21 mouse cellular contexts compared by ENCODE assay signal in the genomic region with DNA sequence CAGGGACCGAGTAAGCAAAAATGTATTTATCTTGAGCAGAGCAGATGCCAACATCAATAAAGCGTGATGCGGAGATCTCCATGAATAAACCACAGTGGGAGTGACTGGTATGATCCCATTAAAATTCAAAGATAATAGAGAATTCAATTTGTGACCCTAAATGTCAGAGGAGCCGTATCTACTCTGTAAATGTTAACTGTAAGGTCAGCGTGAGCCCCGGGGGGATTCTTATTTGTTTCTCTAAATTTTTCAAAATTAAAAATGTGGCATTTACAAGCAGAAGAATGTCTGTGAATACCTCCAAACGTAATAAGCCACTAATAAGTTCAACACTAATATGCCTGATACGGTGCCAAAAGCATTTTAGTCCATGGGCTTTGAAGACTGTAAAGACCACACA.
DNase-seq lines count a peak whose midpoint lies in the region; ATAC-seq and TF ChIP-seq lines count a peak whose summit lies in the region.
"Had no signal": no experiment of that assay in that cellular context is flagged by ENCODE, and none has a peak within 500 bp of the region (broad histone marks: within the 10 kb centered on the region; RNA-seq: fewer than 3 reads in every experiment).

No protein-coding gene starts in this region.

- no peaks in the 10 kb centered on the region for H3K4me1 ChIP-seq in kidney, postnatal 0 days (replicated peaks; ENCODE audit: insufficient read depth, low read length)
- no peaks in the 10 kb centered on the region for H3K4me1 ChIP-seq in lung, embryonic 14.5 days (ENCODE audit: insufficient read depth)
- H3K4me1 ChIP-seq: embryonic facial prominence, embryonic 15.5 days; forebrain, embryonic 10.5 days; heart, embryonic 10.5 days had no signal

- ATAC-seq in kidney, postnatal 0 days (replicated peaks; ENCODE audit: low FRiP score, low read depth), result no peak
- ATAC-seq in lung, embryonic 14.5 days (ENCODE audit: insufficient read depth), result no peak
- ATAC-seq: forebrain, embryonic 16.5 days; hindbrain, embryonic 16.5 days had no signal

- no peak for TF ChIP-seq CTCF in kidney, postnatal 0 days (IDR thresholded peaks at IDR 0.05; ENCODE audit: low read depth)
- TF ChIP-seq CTCF in lung, embryonic 14.5 days (IDR thresholded peaks at IDR 0.05; ENCODE audit: low read depth), result no peak

- H3K36me3 ChIP-seq in kidney, postnatal 0 days (ENCODE audit: insufficient read depth, low read length), result no peaks in the 10 kb centered on the region
- H3K36me3 ChIP-seq in lung, embryonic 14.5 days (ENCODE audit: insufficient read depth), result no peaks in the 10 kb centered on the region
- H3K36me3 ChIP-seq: embryonic facial prominence, embryonic 15.5 days; forebrain, embryonic 10.5 days; heart, embryonic 10.5 days had no signal

- H3K27me3 ChIP-seq in kidney, postnatal 0 days (ENCODE audit: insufficient read depth, low read length), result no peaks in the 10 kb centered on the region
- H3K27me3 ChIP-seq in lung, embryonic 14.5 days (ENCODE audit: insufficient read depth, low read length), result no peaks in the 10 kb centered on the region
- H3K27me3 ChIP-seq: embryonic facial prominence, embryonic 15.5 days had no signal

- no peak overlapping the region for H3K9ac ChIP-seq in kidney, postnatal 0 days (ENCODE audit: low read depth, low read length)
- H3K9ac ChIP-seq in lung, embryonic 14.5 days, result no peak overlapping the region
- H3K9ac ChIP-seq: embryonic facial prominence, embryonic 15.5 days had no signal

- H3K9me3 ChIP-seq in kidney, postnatal 0 days (replicated peaks; ENCODE audit: low read length), result no peaks in the 10 kb centered on the region
- H3K9me3 ChIP-seq in lung, embryonic 14.5 days (ENCODE audit: low read depth, low read length), result no peaks in the 10 kb centered on the region
- H3K9me3 ChIP-seq: embryonic facial prominence, embryonic 15.5 days; forebrain, embryonic 10.5 days; heart, embryonic 10.5 days had no signal

- no peak overlapping the region for H3K4me2 ChIP-seq in kidney, postnatal 0 days (ENCODE audit: low read length)
- H3K4me2 ChIP-seq in lung, embryonic 14.5 days, result no peak overlapping the region
- H3K4me2 ChIP-seq: embryonic facial prominence, embryonic 15.5 days had no signal

- DNase-seq in kidney, postnatal 0 days (ENCODE audit: low spot score), result peak; percentile 56
- DNase-seq in kidney, postnatal 36 days, result no peak
- DNase-seq in lung, embryonic 14.5 days, result peak; percentile 17
- no peak for DNase-seq in lung, postnatal 14 days
- peak; percentile 48 for DNase-seq in retina, embryonic 14.5 days (ENCODE audit: low spot score)
- no peak for DNase-seq in ovary, adult 18-20 months (ENCODE audit: low spot score)
- DNase-seq: adrenal gland, adult 8-10 months; adrenal gland, postnatal 36 days; cerebellum, adult 2 months; cerebellum, postnatal 10 days; embryo, embryonic 11 days; gastrocnemius, postnatal 10 days; heart, adult 18-20 months; heart, postnatal 10 days; heart, postnatal 4 days had no signal

- no peak overlapping the region for H3K27ac ChIP-seq in kidney, postnatal 0 days
- H3K27ac ChIP-seq in lung, embryonic 14.5 days (ENCODE audit: low read depth), result no peak overlapping the region
- H3K27ac ChIP-seq: embryonic facial prominence, embryonic 15.5 days; forebrain, embryonic 10.5 days; heart, embryonic 10.5 days had no signal

- H3K4me3 ChIP-seq in kidney, postnatal 0 days (replicated peaks; ENCODE audit: low read depth, low read length), result no peak overlapping the region
- H3K4me3 ChIP-seq in lung, embryonic 14.5 days (ENCODE audit: low read depth, low read length), result no peak overlapping the region
- H3K4me3 ChIP-seq: embryonic facial prominence, embryonic 15.5 days; erythroblast, embryonic 14.5 days; forebrain, embryonic 10.5 days; heart, embryonic 10.5 days had no signal

- 61% methylated on average over 8 of the region's 8 CpGs for WGBS in kidney, postnatal 0 days
- 68% methylated on average over 8 of the region's 8 CpGs for WGBS in lung, embryonic 14.5 days

Comparison
In these comparisons a context has a peak if more than half of its experiments do, and no peak if none do; other contexts are left out.
1. DNase-seq: peak in kidney, postnatal 0 days (single experiment), lung, embryonic 14.5 days (single experiment) and retina, embryonic 14.5 days (single experiment); none in kidney, postnatal 36 days (0 of 2), lung, postnatal 14 days (single experiment) and ovary, adult 18-20 months (single experiment).